Mouse (Mus musculus): ENCODE data around the gene Mlh3. TPM values are rescaled to one million over a fixed set of nuclear protein-coding genes. Genes with fewer than 3 reads are reported as not detected.
"Not testable (repeated sequence)": the region's sequence is repeated elsewhere in the genome, so short reads cannot be mapped to it uniquely, and the experiment has no call there.

The Mlh3 gene
- total RNA-seq, 2 experiments from 2014 or later, result 14.4 to 14.6 TPM

DNA sequence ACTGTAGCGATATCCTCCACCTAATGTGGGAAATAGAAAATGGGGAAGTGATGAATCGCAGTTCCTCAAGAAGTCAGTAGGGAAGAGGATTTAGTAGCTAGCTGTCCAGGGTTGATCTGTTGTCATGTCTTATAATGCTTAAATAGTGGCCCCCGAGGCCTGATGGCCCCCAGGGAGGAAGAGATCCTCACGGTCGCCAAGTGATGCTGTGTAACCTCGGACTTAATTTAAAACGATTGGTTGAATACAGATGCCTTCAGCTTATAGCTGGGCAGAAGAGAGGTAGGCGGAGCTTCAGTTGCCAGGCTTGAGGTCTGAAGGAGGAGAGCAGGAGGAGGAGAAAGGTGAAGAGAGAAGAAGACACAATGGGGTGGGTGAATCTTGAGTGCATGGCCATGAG lies 13.9 kb upstream of the Mlh3 start:
- no peak for DNase-seq
- intact Hi-C loops (cut with DNase I), result no loop called here

- DNase-seq; intact Hi-C loops (cut with DNase I): not testable (repeated sequence)
Measured at GRCm38 (mm10) chr12:85281756-85282155, 11.4 kb upstream of the Mlh3 start.

DNA sequence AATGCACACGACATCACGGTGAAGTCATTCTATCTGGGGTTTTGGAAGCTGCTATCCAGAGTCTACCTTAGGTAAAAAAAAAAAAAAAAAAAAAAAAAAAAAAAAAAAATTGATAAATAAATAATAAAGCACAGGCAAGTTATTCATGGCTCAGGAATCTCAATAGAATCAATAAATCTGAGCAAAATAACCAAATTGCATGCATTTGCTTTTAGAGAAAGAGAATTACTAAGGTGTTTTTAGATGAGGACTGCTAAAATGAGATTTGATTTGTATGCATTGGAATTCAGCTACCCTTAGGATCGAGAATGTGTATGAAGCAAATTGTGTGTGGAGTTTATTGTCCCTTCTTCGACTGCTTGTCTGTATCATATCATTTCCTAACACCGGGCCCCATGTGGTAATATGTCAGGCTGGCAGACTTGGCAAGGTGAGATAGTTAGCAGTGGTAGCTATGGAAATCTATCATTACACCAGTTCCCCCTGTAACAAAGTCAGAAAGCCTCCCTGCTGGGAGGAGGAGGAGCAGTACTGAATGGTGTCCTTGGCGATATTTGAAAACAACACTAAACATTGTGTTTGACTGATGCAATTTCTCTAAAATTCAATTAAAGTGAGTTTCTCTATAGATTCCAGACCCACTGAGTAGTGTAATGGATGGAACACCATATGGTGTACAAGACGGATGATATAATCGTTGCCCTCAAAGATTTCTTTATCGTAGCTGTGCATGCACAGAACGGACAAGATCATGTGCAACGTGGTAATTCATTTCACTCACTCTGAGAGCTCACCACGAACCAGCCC lies 10.6 kb upstream of the Mlh3 start:
- no peak for DNase-seq

DNA sequence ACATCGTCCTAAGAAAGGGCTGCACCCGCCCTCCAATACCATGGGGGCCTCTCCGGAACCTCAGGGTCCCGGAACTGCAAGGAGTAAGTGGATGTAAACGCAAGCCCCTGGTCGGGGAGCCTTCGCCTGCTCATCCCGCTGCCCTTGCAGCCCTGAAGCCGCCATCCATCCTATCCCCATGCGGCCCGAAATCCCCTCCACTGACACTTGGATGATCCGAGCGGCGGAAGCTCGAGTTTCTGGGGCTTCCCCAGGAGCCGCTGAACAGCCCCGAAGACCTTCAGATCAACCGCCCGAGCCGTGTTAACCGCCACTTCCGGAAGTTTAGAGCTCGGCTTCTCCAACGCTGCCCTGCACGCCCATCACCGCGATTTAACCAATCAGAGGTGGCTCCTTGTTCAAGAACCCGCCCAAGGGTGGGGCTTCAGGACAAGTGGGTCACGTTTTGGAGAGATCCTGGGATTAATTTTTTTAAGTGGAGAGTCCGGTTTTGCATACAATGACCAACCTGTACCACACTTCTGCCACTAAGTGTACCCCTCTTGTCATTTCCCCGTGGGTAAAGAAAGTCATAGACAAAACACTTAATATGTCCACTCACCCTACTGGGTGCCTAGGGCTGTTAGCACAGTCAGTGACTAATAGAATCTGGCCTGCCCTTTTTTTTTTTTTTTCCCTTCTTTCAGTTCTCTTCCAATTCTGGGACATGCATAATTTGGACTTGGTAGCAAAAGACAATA lies 9.9 kb upstream of the Mlh3 start:
- peak; percentile 96 for DNase-seq
- intact Hi-C loops (cut with DNase I), result no loop called here

More for the DNA sequence above, 10.6 kb upstream of the Mlh3 start:
- intact Hi-C loops (cut with DNase I), result no loop called here

GRCm38 (mm10) chr12:85279396-85280080 lies 9.1 kb upstream of the Mlh3 start:
- intact Hi-C loops (cut with DNase I), result no loop called here

GRCm38 (mm10) chr12:85278919-85279318 lies 8.5 kb upstream of the Mlh3 start:
- intact Hi-C loops (cut with DNase I), result no loop called here
- no peak for DNase-seq

More at GRCm38 (mm10) chr12:85279396-85280080, 9.1 kb upstream of the Mlh3 start:
- no peak for DNase-seq

GRCm38 (mm10) chr12:85276273-85276672 lies 5.9 kb upstream of the Mlh3 start:
- intact Hi-C loops (cut with DNase I), result no loop called here
- DNase-seq, result no peak

GRCm38 (mm10) chr12:85273508-85273907 lies 3.1 kb upstream of the Mlh3 start:
- intact Hi-C loops (cut with DNase I), result no loop called here
- DNase-seq, result no peak

DNA sequence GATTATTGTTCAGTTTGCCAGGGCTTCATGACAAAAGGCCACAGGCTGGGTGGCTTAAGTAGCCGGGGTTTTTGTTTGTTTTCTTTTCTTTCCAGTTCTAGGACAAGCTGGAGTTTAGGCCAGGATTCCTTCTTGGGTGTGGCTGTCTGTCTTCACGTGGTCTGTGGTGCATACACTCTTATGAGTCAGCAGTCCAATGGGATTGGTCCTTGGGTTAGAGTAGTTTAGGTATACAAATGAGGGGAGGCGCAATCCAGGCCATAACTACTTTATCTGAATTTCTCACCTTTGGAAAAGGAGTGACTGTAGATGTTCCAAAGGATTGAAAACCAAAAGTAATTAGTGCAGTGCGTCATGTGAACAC lies 1.4 kb upstream of the Mlh3 start:
- intact Hi-C loops (cut with DNase I), result no loop called here
- DNase-seq, result no peak

GRCm38 (mm10) chr12:85271132-85271842 lies 888 bp upstream of the Mlh3 start:
- intact Hi-C loops (cut with DNase I), result no loop called here
- no peak for DNase-seq

DNA sequence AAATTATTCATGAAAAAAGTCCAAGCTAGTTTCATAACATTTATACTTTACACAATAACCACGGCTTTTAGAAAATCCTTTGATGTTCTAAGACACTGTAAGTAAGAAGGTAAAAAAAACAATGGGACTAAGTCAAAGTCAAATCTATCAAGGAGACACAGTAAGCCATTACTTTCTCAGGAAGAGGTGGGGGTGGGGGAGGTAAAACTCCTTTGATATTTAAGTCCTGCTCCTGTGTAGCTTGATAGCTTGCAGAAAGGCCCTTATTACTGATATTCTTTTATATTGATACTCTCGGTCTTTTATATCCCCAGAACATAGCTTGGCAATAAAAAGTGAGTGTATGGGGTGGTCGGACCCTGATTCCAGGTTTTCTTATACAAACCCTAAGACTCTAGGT lies 578 bp downstream of the Mlh3 start:
- intact Hi-C loops (cut with DNase I), result no loop called here
- no peak for DNase-seq

- intact Hi-C loops (cut with DNase I), result no loop called here
Measured at GRCm38 (mm10) chr12:85266248-85266647, 4.2 kb downstream of the Mlh3 start.

GRCm38 (mm10) chr12:85264940-85265339 lies 5.5 kb downstream of the Mlh3 start:
- DNase-seq, result no peak
- intact Hi-C loops (cut with DNase I), result no loop called here

More at GRCm38 (mm10) chr12:85266248-85266647, 4.2 kb downstream of the Mlh3 start:
- no peak for DNase-seq

DNA sequence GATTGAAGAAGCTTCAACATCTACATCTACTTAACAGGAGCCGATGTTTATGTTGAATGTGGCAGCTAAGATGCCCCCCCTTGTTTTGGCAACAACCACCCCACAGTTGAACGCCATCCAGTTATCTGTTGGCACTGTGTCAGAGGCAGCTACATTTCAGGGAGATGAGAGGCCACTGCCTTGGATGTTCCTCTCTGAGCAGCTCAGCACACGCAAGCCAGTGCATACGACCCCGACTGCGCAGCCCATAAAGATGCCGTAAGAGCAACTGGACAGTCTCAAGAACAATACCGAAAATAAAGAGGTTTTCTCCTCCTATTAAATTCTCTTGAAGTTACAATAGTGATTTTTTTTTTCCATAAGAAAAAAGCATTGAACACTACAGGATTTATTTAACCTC lies 5.9 kb downstream of the Mlh3 start:
- peak; percentile 53 for DNase-seq
- intact Hi-C loops (cut with DNase I), result no loop called here

- intact Hi-C loops (cut with DNase I), result no loop called here
- no peak for DNase-seq
Measured at GRCm38 (mm10) chr12:85263190-85263589, 7.2 kb downstream of the Mlh3 start.

GRCm38 (mm10) chr12:85262489-85262888 lies 7.9 kb downstream of the Mlh3 start:
- intact Hi-C loops (cut with DNase I), result no loop called here

GRCm38 (mm10) chr12:85257008-85257639 lies 13.3 kb downstream of the Mlh3 start:
- no peak for DNase-seq
- intact Hi-C loops (cut with DNase I), result no loop called here

More at GRCm38 (mm10) chr12:85262489-85262888, 7.9 kb downstream of the Mlh3 start:
- no peak for DNase-seq

GRCm38 (mm10) chr12:85256074-85256751 lies 14.2 kb downstream of the Mlh3 start:
- no peak for DNase-seq
- intact Hi-C loops (cut with DNase I), result no loop called here

DNA sequence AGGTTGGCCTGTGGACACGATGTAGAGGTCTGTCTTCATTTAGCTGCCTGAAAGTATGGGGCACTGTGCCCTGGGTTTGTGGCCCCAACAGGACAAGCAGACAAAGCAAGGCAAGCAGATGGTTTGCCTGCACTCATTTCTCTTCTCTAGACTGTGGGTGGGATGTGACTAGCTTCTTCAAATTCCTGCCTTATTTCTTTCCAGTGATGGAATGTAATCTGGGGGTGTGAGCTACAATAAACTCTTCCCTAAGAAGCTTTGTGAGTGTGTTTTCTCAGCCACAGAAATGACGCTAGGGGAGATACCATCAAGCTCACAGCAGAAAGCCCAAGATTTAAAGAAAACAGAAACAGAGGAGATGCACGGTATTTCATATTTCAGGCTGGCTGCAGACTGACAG lies 18.3 kb downstream of the Mlh3 start:
- DNase-seq, result no peak
- intact Hi-C loops (cut with DNase I), result no loop called here

DNA sequence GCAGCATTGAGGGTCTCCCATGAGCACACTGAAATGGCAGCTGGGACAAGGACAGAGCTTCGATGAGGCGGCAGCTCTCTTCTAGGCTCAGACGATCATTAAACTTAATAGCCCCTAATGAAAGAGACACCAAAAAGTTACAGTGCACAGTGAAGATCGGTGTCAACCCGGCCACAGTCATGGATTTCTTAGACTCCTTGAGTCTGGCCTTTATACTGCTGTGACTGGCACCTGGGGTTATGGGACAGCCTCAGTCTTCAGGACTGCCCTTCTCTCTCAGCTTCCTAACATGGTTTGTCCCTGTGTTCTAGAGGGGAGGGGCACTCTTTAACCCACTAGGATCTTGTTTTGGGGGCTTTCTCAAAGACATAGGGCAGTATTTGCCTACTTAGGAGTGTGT lies 32.8 kb downstream of the Mlh3 start:
- intact Hi-C loops (cut with DNase I), result no loop called here
- no peak for DNase-seq
